Mouse (Mus musculus) cerebellum, adult 2 months (tissue): ENCODE measurements around the gene Ist1.

ENCODE experiments used
- CTCF ChIP-seq: fragments of 200-500 bp; IDR thresholded peaks from 2 replicates; pipeline ENCODE4 v1.5.1; 2011; ENCODE audit warnings: low read depth, mild to moderate bottlenecking, control low read depth, low read length, moderate library complexity, borderline replicate concordance; ENCODE audit not compliant: insufficient read depth
- POLR2A ChIP-seq: fragments of 200-500 bp; IDR thresholded peaks from 2 replicates; pipeline ENCODE4 v1.6.1; 2011; ENCODE audit warnings: low read length, control low read depth, borderline replicate concordance; ENCODE audit not compliant: insufficient read depth

DNA sequence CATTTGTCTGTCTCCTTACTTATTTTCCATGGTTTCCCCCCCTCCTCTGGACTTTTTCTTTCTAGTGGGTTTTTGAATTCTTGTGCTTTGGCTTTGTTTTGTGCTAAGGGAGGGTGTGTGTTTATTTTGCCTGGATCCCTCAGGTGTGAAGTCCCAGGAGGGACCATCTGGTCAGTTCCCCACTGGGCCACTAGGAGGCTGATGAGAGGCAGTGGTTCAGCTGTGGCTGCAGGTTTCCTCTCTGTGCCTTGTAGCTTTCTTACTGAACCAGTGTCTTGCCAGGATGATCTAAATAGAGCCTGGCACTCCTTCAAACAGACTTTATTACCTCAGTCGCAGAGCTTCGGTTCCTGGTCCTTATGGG, 13.8 kb upstream of the Ist1 start:
- TF ChIP-seq CTCF (peak; percentile 82), POLR2A (no peak)
